Comparison of ENCODE assay signal across 8 mouse cellular contexts in the genomic region with DNA sequence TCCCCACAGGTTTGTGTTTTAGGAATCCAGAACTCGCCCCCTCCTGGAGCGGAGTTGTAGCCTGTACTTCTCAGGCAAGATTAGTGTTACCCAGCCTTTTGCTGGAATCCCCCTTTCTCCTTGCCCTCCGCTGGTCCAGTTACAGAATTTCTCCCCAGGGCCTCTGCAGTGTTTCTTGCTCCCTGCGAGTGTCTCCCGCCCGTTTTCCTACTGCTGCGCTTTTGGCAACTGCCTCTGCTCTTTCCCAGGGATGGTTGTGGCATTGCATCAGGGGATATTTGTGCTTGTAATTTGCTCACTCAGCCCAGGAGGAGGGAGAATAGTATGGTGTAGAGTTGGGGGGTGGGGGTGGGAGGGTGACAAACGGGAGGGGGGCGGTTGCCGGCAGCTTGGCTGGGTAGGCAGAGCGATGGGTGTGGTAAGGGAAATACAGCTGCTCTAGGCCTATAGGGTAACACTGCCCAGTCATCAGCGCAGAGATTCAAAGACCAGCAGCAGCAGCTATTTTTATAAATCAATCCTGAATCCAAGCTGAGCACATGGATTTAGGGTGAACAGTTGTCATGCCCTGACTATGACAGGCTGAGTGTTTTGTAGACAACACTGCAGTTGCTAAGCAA. TPM values are rescaled to one million over a fixed set of nuclear protein-coding genes. Genes with fewer than 3 reads are reported as not detected.
DNase-seq lines count a peak whose midpoint lies in the region; ATAC-seq lines count a peak whose summit lies in the region.

No protein-coding gene starts in this region.

- no peaks in the 10 kb centered on the region for H3K27me3 ChIP-seq in hindbrain, embryonic 11.5 days (ENCODE audit: control insufficient read depth, insufficient read depth, low read length)

- no peak for ATAC-seq in hindbrain, embryonic 11.5 days (ENCODE audit: low FRiP score)

- peaks cover 2% of the 10 kb centered on the region; the same call in 1 of the 2 replicates for H3K4me1 ChIP-seq in hindbrain, embryonic 11.5 days (replicated peaks; ENCODE audit: control insufficient read depth, insufficient read depth, low read length)

- DNase-seq in Muller cell, postnatal 12 days (ENCODE audit: inconsistent ontology term) = peak; percentile 79
- peak; percentile 51 to 59 for DNase-seq in cerebellum, adult 18-20 months
- DNase-seq in frontal cortex, adult 2 months (ENCODE audit: extremely low spot score in 1 of 2, low spot score in 1 of 2) = peak; percentile 16 to 55
- DNase-seq in hindbrain, embryonic 11.5 days (ENCODE audit: low spot score) = peak; percentile 57
- DNase-seq in left cerebral cortex, adult 11 months (ENCODE audit: low spot score) = peak; percentile 23
- DNase-seq in lung, postnatal 25 days (ENCODE audit: low spot score) = peak; percentile 41
- DNase-seq in right cerebral cortex, postnatal 25 days = peak; percentile 51
- DNase-seq in c-Kit-positive CD71-positive TER-119-positive erythroid progenitor cells, embryonic 14.5 days (ENCODE audit: low spot score) = no peak

- H3K4me2 ChIP-seq in hindbrain, embryonic 11.5 days (replicated peaks; ENCODE audit: low read depth, low read length) = peak overlapping the region; percentile 69

- H3K36me3 ChIP-seq in hindbrain, embryonic 11.5 days (ENCODE audit: control insufficient read depth, insufficient read depth, low read length) = no peaks in the 10 kb centered on the region

- no peaks in the 10 kb centered on the region for H3K9me3 ChIP-seq in hindbrain, embryonic 11.5 days (ENCODE audit: control insufficient read depth, low read length)

- peak overlapping the region; percentile 73 for H3K4me3 ChIP-seq in hindbrain, embryonic 11.5 days (ENCODE audit: low read depth, low read length)

- H3K27ac ChIP-seq in hindbrain, embryonic 11.5 days (ENCODE audit: low read depth, low read length) = 0 out of 2 replicates have a peak overlapping the region, but pooled peaks have one; percentile 91

- WGBS in hindbrain, embryonic 11.5 days = 2% methylated on average over 12 of the region's 12 CpGs

- peak overlapping the region; percentile 76 for H3K9ac ChIP-seq in hindbrain, embryonic 11.5 days (ENCODE audit: low read depth, low read length)

RNA-seq across cellular contexts. Expression of a gene that starts 1.6 kb away (rescaled TPM):
- 313 and 321 TPM in 2 replicates for polyA plus RNA-seq in frontal cortex, adult 2 months (2012; rRNA removed)
- polyA plus RNA-seq in hindbrain, embryonic 11.5 days (2014; fragmentation: Nextera tagmentation; extraction: Ambion mirVana) = 78.9 and 98.7 TPM in 2 replicates

RNA-seq across cellular contexts. Expression of a gene that starts 57.5 kb away (rescaled TPM):
- 3.4 and 4.3 TPM in 2 replicates for polyA plus RNA-seq in frontal cortex, adult 2 months (2012; rRNA removed)
- polyA plus RNA-seq in hindbrain, embryonic 11.5 days (2014; fragmentation: Nextera tagmentation; extraction: Ambion mirVana) = 24.6 and 33.5 TPM in 2 replicates
